Mouse (Mus musculus): ENCODE results near the gene Gapvd1.

Gapvd1 gene

GRCm38 (mm10) chr2:34635249-34636165 is 119.5 kb downstream of the Gapvd1 start:
- DNase-seq (ENCODE audit: low read depth, low spot score), result no peak

- DNase-seq (ENCODE audit: low read depth, low spot score), result no peak
Measured at GRCm38 (mm10) chr2:34632051-34632450, 123.0 kb downstream of the Gapvd1 start.

DNA sequence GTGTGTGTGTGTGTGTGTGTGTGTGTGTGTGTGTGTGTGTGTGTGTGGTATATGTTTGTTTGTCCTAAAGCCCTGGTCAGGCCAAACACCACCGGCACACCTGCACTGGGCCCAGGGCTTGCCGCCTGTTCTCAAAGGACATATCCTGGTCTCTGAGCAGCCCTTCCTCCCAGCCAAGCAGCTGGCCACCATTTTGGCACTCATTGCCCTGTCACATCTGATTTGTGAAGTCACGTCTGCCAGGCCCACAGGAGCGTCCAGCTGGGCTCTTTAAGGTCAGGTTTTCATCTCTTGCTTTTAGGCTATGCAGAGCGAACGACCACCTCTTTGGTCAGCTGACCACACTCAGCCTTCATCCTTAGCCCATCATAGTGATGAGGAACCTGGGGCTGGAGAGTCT is 124.6 kb downstream of the Gapvd1 start:
- DNase-seq (ENCODE audit: low read depth, low spot score), result no peak

GRCm38 (mm10) chr2:34629758-34630157 is 125.3 kb downstream of the Gapvd1 start:
- DNase-seq (ENCODE audit: low read depth, low spot score), result no peak

- no peak for DNase-seq (ENCODE audit: low read depth, low spot score)
Measured at GRCm38 (mm10) chr2:34628903-34629540, 126.0 kb downstream of the Gapvd1 start.

- peak; percentile 35 for DNase-seq (ENCODE audit: low read depth, low spot score)
Measured at GRCm38 (mm10) chr2:34627328-34628226, 127.5 kb downstream of the Gapvd1 start.
